Mouse (Mus musculus) spleen, adult 2 months (tissue): ENCODE data around the gene Uhrf1.

Source experiments
- CTCF ChIP-seq: fragments of 200-500 bp; IDR thresholded peaks from 2 replicates; pipeline ENCODE4 v1.5.1; 2011; ENCODE audit warnings: mild to moderate bottlenecking, inconsistent platforms; ENCODE audit not compliant: insufficient read depth, insufficient read length, insufficient replicate concordance; ENCODE audit errors: extremely low read depth
- POLR2A ChIP-seq: fragments of 200-500 bp; IDR thresholded peaks from 2 replicates; pipeline ENCODE4 v1.6.1; 2011; ENCODE audit warnings: low read depth, low read length, inconsistent platforms

GRCm38 (mm10) chr17:56254695-56255094, 48.4 kb upstream of the Uhrf1 start:
- TF ChIP-seq CTCF (no peak), POLR2A (no peak)
